In genomic region chr9:114305957-114306356, GRCm38 (mm10) we compare ENCODE assay signal across 32 mouse cellular contexts. TPM values are rescaled to one million over a fixed set of nuclear protein-coding genes. Genes with fewer than 3 reads are reported as not detected.
"Had no signal": no experiment of that assay in that cellular context is flagged by ENCODE, and none has a peak within 500 bp of the region (broad histone marks: within the 10 kb centered on the region; RNA-seq: fewer than 3 reads in every experiment).

No protein-coding gene starts in this region.

RNA-seq across cellular contexts. Expression of gene Bcl2a1c, which starts 24.0 kb away (rescaled TPM):
- total RNA-seq: common myeloid progenitor, adult 5-6 weeks; forebrain, postnatal 0 days; gastrocnemius, adult 18-20 months; gastrocnemius, adult 2 months; gastrocnemius, adult 8-10 months; gastrocnemius, postnatal 10 days; gastrocnemius, postnatal 14 days; gastrocnemius, postnatal 25 days; gastrocnemius, postnatal 36 days; gastrocnemius, postnatal 4 days; granulocyte monocyte progenitor cell, adult 5-6 weeks; heart, adult 18-20 months; heart, adult 2 months; heart, adult 8-10 months had no signal
- polyA plus RNA-seq: cortical plate, adult 2 months; embryonic facial prominence, embryonic 10.5 days; embryonic facial prominence, embryonic 11.5 days; embryonic facial prominence, embryonic 12.5 days; embryonic facial prominence, embryonic 13.5 days; embryonic facial prominence, embryonic 14.5 days; embryonic facial prominence, embryonic 15.5 days; erythroblast, embryonic 14.5 days; forebrain, embryonic 10.5 days; forebrain, embryonic 11.5 days; forebrain, embryonic 12.5 days; forebrain, embryonic 13.5 days; forebrain, embryonic 14.5 days; forebrain, embryonic 15.5 days; forebrain, embryonic 16.5 days; forebrain, postnatal 0 days; frontal cortex, adult 2 months; gonadal fat pad, adult 2 months; heart, adult 2 months; heart, embryonic 10.5 days had no signal
